Mouse (Mus musculus): Measurements from ENCODE around the gene Syt9.

DNA sequence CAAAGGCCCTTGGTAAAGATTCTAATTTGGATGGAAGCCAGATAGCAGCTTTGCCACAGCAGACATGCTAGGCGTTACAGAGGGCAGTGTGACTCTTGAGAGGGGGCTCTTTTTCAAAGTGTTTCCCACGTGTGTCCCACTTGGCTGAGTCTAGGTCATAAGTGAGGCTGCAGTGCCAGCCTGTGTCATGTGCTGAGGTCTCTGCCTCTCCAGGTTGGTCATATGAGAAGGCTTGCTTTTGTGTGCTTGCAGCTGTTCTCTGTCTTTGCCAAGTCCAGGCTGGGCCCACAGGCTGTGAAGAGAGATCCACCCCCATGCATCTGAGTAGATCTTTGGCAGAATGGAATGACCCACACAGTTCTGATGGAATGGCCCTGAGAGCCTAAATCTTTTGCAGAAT lies 222.1 kb downstream of the Syt9 start:
- TF ChIP-seq POLR2A (IDR thresholded peaks at IDR 0.05; ENCODE audit: extremely low read depth, insufficient read depth, low read length) (no peak), CTCF (IDR thresholded peaks at IDR 0.05; ENCODE audit: extremely low read depth, insufficient read depth, low read length) (no peak)

Measured in cortical plate, adult 2 months (tissue).